Mouse (Mus musculus): Measurements from ENCODE around the gene Fcor. TPM values are rescaled to one million over a fixed set of nuclear protein-coding genes. Genes with fewer than 3 reads are reported as not detected.

The Fcor gene
- polyA plus RNA-seq, 1 experiment from 2014 or later, result 12.7 TPM

GRCm38 (mm10) chr8:3664405-3664804, 7.8 kb downstream of the Fcor start:
- Histone ChIP-seq H3K36me3 (no peaks in the 10 kb centered on the region), H3K4me3 (no peak overlapping the region), H3K9ac (no peak overlapping the region), H3K27ac (replicated peaks) (no peak overlapping the region), H3K4me2 (no peak overlapping the region), H3K9me3 (no peaks in the 10 kb centered on the region), H3K27me3 (no peaks in the 10 kb centered on the region), H3K4me1 (replicated peaks) (no peaks in the 10 kb centered on the region)
- 66% methylated on average over 5 of the region's 5 CpGs for WGBS
- no peak for ATAC-seq (ENCODE audit: low read depth)

- H3K9me3 ChIP-seq, result no peaks in the 10 kb centered on the region
- H3K36me3 ChIP-seq, result no peaks in the 10 kb centered on the region
- ATAC-seq (ENCODE audit: low read depth), result no peak
- 87% methylated on average over 8 of the region's 8 CpGs for WGBS
- H3K27ac ChIP-seq (replicated peaks), result no peak overlapping the region
- H3K4me1 ChIP-seq (replicated peaks), result peaks cover 8% of the 10 kb centered on the region
- no peak overlapping the region for H3K4me3 ChIP-seq
- H3K27me3 ChIP-seq, result no peaks in the 10 kb centered on the region
- H3K4me2 ChIP-seq, result no peak overlapping the region
- no peak overlapping the region for H3K9ac ChIP-seq
These were observed 11.3 kb downstream of the Fcor start for GRCm38 (mm10) chr8:3660889-3661288.

- Histone ChIP-seq H3K9ac (no peak overlapping the region), H3K4me2 (no peak overlapping the region)
- 26% methylated on average over 7 of the region's 7 CpGs for WGBS
These were observed 15.3 kb downstream of the Fcor start for GRCm38 (mm10) chr8:3656725-3657381.

GRCm38 (mm10) chr8:3655526-3655925, 16.6 kb downstream of the Fcor start, which contains the start of gene Retn:
Gene Retn (plus strand): TSS chr8:3655770.
- H3K9ac ChIP-seq, result no peak within 1 kb of the TSS
- H3K4me2 ChIP-seq, result no peak within 1 kb of the TSS
- H3K27me3 ChIP-seq, result no peaks in the 10 kb centered on the region
- no peaks in the 10 kb centered on the region for H3K36me3 ChIP-seq
- H3K4me1 ChIP-seq (replicated peaks), result peaks cover 8% of the 10 kb centered on the region
- ATAC-seq (ENCODE audit: low read depth), result no peak
- 74% methylated on average over 3 of the region's 3 CpGs for WGBS
- no peak within 1 kb of the TSS for H3K27ac ChIP-seq (replicated peaks)
- no peaks in the 10 kb centered on the region for H3K9me3 ChIP-seq
- H3K4me3 ChIP-seq, result no peak within 1 kb of the TSS

More at GRCm38 (mm10) chr8:3656725-3657381, 15.3 kb downstream of the Fcor start:
- no peaks in the 10 kb centered on the region for H3K27me3 ChIP-seq
- H3K36me3 ChIP-seq, result no peaks in the 10 kb centered on the region
- no peak overlapping the region for H3K27ac ChIP-seq (replicated peaks)
- ATAC-seq (ENCODE audit: low read depth), result no peak
- H3K4me1 ChIP-seq (replicated peaks), result peaks cover 8% of the 10 kb centered on the region
- H3K4me3 ChIP-seq, result no peak overlapping the region
- no peaks in the 10 kb centered on the region for H3K9me3 ChIP-seq

DNA sequence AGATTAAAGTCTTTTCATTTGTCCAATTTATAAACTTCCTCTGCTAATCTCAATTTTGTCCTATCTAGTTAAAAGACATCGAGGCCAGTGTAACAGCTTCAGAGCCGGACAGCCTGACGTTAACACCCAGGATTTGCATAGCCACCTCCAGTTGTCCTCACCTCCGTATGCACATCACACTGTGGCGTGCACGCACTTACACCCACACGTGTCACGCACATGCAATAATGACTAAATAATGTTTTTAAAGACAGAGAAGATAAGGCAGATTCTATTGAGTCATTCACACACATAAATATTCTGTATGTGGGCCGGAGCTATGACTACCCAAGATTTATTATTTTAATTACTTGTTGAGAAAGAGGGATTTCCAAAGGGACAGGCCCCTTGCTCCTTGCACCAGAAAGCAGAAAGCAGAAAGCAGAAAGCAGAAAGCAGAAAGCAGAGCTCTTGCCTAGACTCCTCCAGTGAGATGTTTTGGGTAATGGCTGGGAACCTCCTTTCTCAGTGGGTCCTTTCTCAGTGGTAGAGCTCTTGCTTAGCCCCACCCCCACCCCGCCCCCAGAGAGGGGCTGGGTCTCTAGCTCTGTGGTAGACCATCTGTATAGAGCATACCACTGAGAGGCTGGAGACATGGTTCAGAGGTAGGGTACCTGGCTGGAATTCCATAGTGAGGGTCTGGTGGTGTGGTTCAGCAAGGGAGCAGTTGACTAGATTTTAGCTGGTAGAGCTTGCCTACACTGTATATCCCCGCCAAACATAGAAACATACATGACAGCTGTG, 17.2 kb downstream of the Fcor start:
- 78% methylated on average over 11 of the region's 11 CpGs for WGBS
- Histone ChIP-seq H3K4me2 (no peak overlapping the region), H3K4me1 (replicated peaks) (peaks cover 8% of the 10 kb centered on the region), H3K9me3 (no peaks in the 10 kb centered on the region), H3K4me3 (no peak overlapping the region), H3K36me3 (no peaks in the 10 kb centered on the region), H3K27ac (replicated peaks) (no peak overlapping the region), H3K9ac (no peak overlapping the region), H3K27me3 (no peaks in the 10 kb centered on the region)
- peak; percentile 65 for ATAC-seq (ENCODE audit: low read depth)

- no peak overlapping the region for H3K4me2 ChIP-seq
- H3K9ac ChIP-seq, result no peak overlapping the region
- ATAC-seq (ENCODE audit: low read depth), result no peak
- H3K4me1 ChIP-seq (replicated peaks), result peaks cover 8% of the 10 kb centered on the region
- no peaks in the 10 kb centered on the region for H3K36me3 ChIP-seq
- no peaks in the 10 kb centered on the region for H3K9me3 ChIP-seq
- no peak overlapping the region for H3K4me3 ChIP-seq
- no peak overlapping the region for H3K27ac ChIP-seq (replicated peaks)
- no peaks in the 10 kb centered on the region for H3K27me3 ChIP-seq
- WGBS, result 67% methylated on average over 3 of the region's 3 CpGs
These were observed 19.3 kb downstream of the Fcor start for GRCm38 (mm10) chr8:3652845-3653244.

DNA sequence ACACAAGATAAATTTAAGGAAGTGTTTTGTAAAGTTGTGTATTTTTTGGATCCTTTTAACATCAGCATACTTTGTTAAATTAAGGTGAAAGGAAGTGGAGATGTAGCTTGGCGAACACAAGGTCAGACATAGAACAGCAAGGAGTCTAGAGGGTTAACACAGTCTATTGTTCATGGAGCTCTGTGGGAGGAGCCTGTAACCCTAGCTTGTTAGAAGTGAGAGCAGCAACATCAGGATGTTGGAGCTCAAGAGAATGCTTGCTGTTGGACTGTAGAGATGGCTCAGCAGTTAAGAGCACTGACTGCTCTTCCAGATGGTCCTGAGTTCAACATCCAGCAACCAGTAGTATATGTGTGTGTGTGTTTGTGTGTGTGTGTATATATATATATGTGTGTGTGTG, 23.2 kb downstream of the Fcor start:
- WGBS, result 39% methylated on average over 1 of the region's 1 CpGs
- H3K9me3 ChIP-seq, result no peaks in the 10 kb centered on the region
- no peaks in the 10 kb centered on the region for H3K27me3 ChIP-seq
- ATAC-seq (ENCODE audit: low read depth), result no peak
- no peak overlapping the region for H3K4me2 ChIP-seq
- H3K9ac ChIP-seq, result no peak overlapping the region
- H3K4me3 ChIP-seq, result no peak overlapping the region
- no peaks in the 10 kb centered on the region for H3K4me1 ChIP-seq (replicated peaks)
- no peaks in the 10 kb centered on the region for H3K36me3 ChIP-seq
- H3K27ac ChIP-seq (replicated peaks), result no peak overlapping the region

DNA sequence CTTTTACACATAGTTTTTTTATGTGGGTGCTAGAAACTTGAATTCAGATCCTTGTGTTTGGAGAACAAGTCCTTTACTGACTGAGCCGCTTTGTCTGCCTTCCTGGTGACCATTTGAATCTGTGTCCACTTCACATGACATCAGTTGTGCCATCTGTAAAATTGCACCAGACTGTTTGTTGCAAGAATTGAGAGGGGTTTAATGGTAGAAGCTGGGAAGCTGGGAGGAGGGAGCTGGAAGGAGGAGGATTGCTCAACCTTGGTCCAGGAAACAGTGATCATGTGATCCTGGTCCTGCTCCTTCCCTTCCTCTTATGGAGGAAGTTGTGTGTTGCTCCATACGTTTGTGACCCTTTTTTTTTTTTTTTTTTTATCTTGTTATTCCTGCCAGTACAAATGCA, 23.9 kb downstream of the Fcor start:
- Histone ChIP-seq H3K27me3 (no peaks in the 10 kb centered on the region), H3K4me3 (no peak overlapping the region), H3K9ac (no peak overlapping the region), H3K9me3 (no peaks in the 10 kb centered on the region), H3K36me3 (no peaks in the 10 kb centered on the region), H3K4me1 (replicated peaks) (no peaks in the 10 kb centered on the region), H3K27ac (replicated peaks) (no peak overlapping the region), H3K4me2 (no peak overlapping the region)
- WGBS, result 72% methylated on average over 2 of the region's 2 CpGs
- ATAC-seq (ENCODE audit: low read depth), result no peak

DNA sequence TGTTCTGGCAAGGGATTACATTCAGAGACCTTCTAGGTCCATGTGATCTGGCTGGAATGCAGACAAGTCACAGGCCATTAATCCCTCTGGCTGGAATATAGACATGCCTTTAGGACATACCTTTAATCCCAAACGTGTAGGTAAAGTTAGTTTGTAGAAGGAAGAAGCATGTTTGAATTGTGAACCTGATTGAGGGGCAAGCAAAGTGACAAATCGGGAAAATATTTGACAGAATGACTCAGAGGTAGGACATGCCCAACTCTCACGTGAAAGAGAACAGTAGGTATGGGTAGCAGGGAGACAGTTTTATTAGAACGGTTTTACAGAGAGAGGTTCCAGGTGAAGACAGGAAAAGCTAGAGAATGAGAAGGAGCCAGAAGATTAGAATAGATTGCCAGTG, 24.6 kb downstream of the Fcor start:
- Histone ChIP-seq H3K27ac (replicated peaks) (no peak overlapping the region), H3K4me3 (no peak overlapping the region), H3K4me1 (replicated peaks) (no peaks in the 10 kb centered on the region), H3K9me3 (no peaks in the 10 kb centered on the region), H3K27me3 (no peaks in the 10 kb centered on the region), H3K4me2 (no peak overlapping the region), H3K9ac (no peak overlapping the region), H3K36me3 (no peaks in the 10 kb centered on the region)
- no peak for ATAC-seq (ENCODE audit: low read depth)
- 82% methylated on average over 4 of the region's 4 CpGs for WGBS

- H3K4me3 ChIP-seq, result no peak overlapping the region
- H3K9me3 ChIP-seq, result no peaks in the 10 kb centered on the region
- no peaks in the 10 kb centered on the region for H3K36me3 ChIP-seq
- H3K27ac ChIP-seq (replicated peaks), result no peak overlapping the region
- no peaks in the 10 kb centered on the region for H3K27me3 ChIP-seq
- H3K9ac ChIP-seq, result no peak overlapping the region
- WGBS, result 82% methylated on average over 6 of the region's 6 CpGs
- H3K4me1 ChIP-seq (replicated peaks), result no peaks in the 10 kb centered on the region
- no peak for ATAC-seq (ENCODE audit: low read depth)
- H3K4me2 ChIP-seq, result no peak overlapping the region
These were observed 25.2 kb downstream of the Fcor start for GRCm38 (mm10) chr8:3646824-3647531.

DNA sequence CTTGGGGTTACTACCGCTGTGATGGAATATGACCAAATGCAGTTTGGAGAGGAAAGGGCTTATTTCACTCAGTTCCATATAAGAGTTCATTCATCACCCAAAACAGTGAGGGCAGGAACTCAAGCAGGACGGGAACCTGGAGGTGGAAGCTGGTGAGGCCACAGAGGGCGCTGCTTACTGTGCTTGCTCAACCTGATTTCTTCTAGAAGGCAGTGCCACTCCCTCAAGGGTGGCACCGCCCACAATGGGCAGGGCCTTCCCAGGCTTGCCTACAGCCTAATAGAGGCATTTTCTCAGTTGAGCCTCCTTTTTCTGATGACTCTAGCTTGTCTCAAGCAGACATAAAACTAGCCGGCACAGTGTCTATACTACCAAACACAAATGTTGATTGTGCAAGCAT, 26.4 kb downstream of the Fcor start:
- 21% methylated on average over 5 of the region's 5 CpGs for WGBS
- no peak for ATAC-seq (ENCODE audit: low read depth)
- H3K4me1 ChIP-seq (replicated peaks), result no peaks in the 10 kb centered on the region
- no peaks in the 10 kb centered on the region for H3K9me3 ChIP-seq
- H3K4me3 ChIP-seq, result no peak overlapping the region
- no peak overlapping the region for H3K27ac ChIP-seq (replicated peaks)
- H3K27me3 ChIP-seq, result no peaks in the 10 kb centered on the region
- H3K9ac ChIP-seq, result no peak overlapping the region
- H3K36me3 ChIP-seq, result no peaks in the 10 kb centered on the region
- no peak overlapping the region for H3K4me2 ChIP-seq

GRCm38 (mm10) chr8:3631478-3631875, 40.7 kb downstream of the Fcor start:
- peaks cover 11% of the 10 kb centered on the region for H3K4me1 ChIP-seq (replicated peaks)
- H3K9me3 ChIP-seq, result no peaks in the 10 kb centered on the region
- peaks cover 31% of the 10 kb centered on the region for H3K27me3 ChIP-seq
- WGBS, result 19% methylated on average over 8 of the region's 8 CpGs
- no peak overlapping the region for H3K27ac ChIP-seq (replicated peaks)
- ATAC-seq (ENCODE audit: low read depth), result no peak; the same call in 1 of the 2 replicates
- H3K4me2 ChIP-seq, result peak overlapping the region; percentile 75
- peak overlapping the region; percentile 66 for H3K9ac ChIP-seq
- peak overlapping the region; percentile 46 for H3K4me3 ChIP-seq
- no peaks in the 10 kb centered on the region for H3K36me3 ChIP-seq
